Mouse (Mus musculus) embryonic facial prominence, embryonic 11.5 days (tissue): Measurements from ENCODE around the gene Mcu. TPM values are rescaled to one million over a fixed set of nuclear protein-coding genes. Genes with fewer than 3 reads are reported as not detected.

ENCODE experiments used
- ATAC-seq: fragments of 200-750 bp; cut with Nextera tagmentation; replicated peaks from 2 replicates; pipeline ENCODE4 v1.8.0; 2017; ENCODE audit warnings: low read depth; ENCODE audit not compliant: insufficient number of reproducible peaks, low FRiP score, low TSS enrichment
- DNase-seq: peaks from one replicate; pipeline ENCODE4 v3.0.0-alpha.2; 2015; ENCODE audit warnings: low spot score
- H3K27ac ChIP-seq: fragments of 300-500 bp; sonication (generic); replicated peaks from 2 replicates; pipeline ENCODE4 v1.5.1; 2014; ENCODE audit warnings: mild to moderate bottlenecking, low read depth, low read length, control low read depth
- H3K27me3 ChIP-seq: fragments of 300-500 bp; sonication (generic); 2 replicates; pipeline ENCODE4 v1.6.1; 2014; ENCODE audit warnings: mild to moderate bottlenecking, low read length, moderate library complexity, mixed read lengths; ENCODE audit not compliant: control insufficient read depth, insufficient read depth
- H3K36me3 ChIP-seq: fragments of 300-500 bp; sonication (generic); replicated peaks from 2 replicates; pipeline ENCODE4 v1.6.1; 2014; ENCODE audit warnings: low read depth, mild to moderate bottlenecking, low read length, moderate library complexity, mixed read lengths; ENCODE audit not compliant: control insufficient read depth, insufficient read depth
- H3K4me1 ChIP-seq: fragments of 300-500 bp; sonication (generic); 2 replicates; pipeline ENCODE4 v1.6.1; 2014; ENCODE audit warnings: low read length, mixed read lengths; ENCODE audit not compliant: control insufficient read depth, insufficient read depth
- H3K4me2 ChIP-seq: fragments of 300-500 bp; sonication (generic); 2 replicates; pipeline ENCODE4 v1.6.1; 2014; ENCODE audit warnings: low read depth, mild to moderate bottlenecking, control low read depth, low read length, moderate library complexity
- H3K4me3 ChIP-seq: fragments of 300-500 bp; sonication (generic); 2 replicates; pipeline ENCODE4 v1.5.1; 2014; ENCODE audit warnings: low read depth, low read length, control low read depth
- H3K9ac ChIP-seq: fragments of 300-500 bp; sonication (generic); replicated peaks from 2 replicates; pipeline ENCODE4 v1.6.1; 2014; ENCODE audit warnings: mild to moderate bottlenecking, control low read depth, low read length
- H3K9me3 ChIP-seq: fragments of 300-500 bp; sonication (generic); replicated peaks from 2 replicates; pipeline ENCODE4 v1.6.1; 2016; ENCODE audit warnings: mild to moderate bottlenecking, low read length, inconsistent platforms, mixed read lengths; ENCODE audit not compliant: control insufficient read depth
- WGBS: fragments of 180-500 bp; shearing (Covaris S2); extraction: QIAGEN DNeasy Blood & Tissue Kit; methylation state at CpG from one replicate; pipeline ENCODE4 v1.1.7; 2014; 5-methylcytosine and 5-hydroxymethylcytosine counted together
- polyA plus RNA-seq: library from polyadenylated mRNA; unstranded; fragments of >200 nt; fragmentation: Nextera tagmentation; extraction: Ambion mirVana; gene quantifications from 2 replicates; pipeline ENCODE4 v1.2.1, GENCODE M21; 2014

Gene Mcu
- polyA plus RNA-seq, 1 experiment from 2014 or later, result 25.3 TPM

DNA sequence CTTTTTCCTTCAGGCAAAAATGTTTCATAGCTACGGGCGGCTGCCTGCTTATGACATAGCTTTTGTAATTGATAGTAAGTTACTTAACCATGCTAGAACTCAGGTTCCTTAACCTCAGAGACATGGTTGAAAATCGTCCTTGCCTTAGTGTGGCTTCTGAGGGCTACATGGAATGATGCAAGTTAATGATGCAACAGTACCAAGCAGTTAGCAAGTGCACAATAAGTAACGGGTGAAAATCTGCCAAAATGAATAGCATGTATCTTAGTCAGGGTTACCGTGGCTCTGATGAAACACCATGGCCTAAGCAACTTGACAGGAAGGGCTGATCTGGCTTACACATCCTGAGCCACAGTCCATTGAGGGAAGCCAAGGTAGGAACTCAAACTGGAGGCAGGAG lies 51.9 kb downstream of the Mcu start:
- Histone ChIP-seq H3K27ac (no peak overlapping the region), H3K4me1 (no peaks in the 10 kb centered on the region), H3K27me3 (no peaks in the 10 kb centered on the region), H3K9me3 (no peaks in the 10 kb centered on the region), H3K4me3 (no peak overlapping the region), H3K36me3 (no peaks in the 10 kb centered on the region), H3K4me2 (no peak overlapping the region), H3K9ac (no peak overlapping the region)
- DNase-seq (no peak), ATAC-seq (no peak)
- 73% methylated on average over 5 of the region's 5 CpGs for WGBS

DNA sequence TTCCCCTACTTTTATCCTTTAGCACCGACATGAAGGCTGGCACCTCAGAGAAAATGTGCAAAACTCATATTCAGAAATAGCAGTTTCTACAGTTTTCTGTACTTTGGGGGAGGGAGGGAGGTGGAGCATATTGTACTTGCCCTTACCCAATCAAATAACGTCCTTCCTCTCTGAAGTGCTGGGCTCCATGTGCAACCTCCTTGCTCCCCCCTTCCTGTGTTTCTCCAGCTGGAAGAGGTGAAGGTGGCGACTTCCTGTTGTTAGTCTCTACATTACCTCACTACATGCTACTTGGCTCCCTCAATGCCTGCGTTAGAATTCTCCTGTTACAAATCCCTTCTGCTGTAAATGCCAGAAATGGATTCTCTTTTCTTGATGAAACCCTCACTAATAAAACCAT lies 54.0 kb downstream of the Mcu start:
- Histone ChIP-seq H3K9me3 (no peaks in the 10 kb centered on the region), H3K27ac (no peak overlapping the region), H3K36me3 (no peaks in the 10 kb centered on the region), H3K27me3 (no peaks in the 10 kb centered on the region), H3K4me1 (no peaks in the 10 kb centered on the region), H3K4me3 (no peak overlapping the region), H3K4me2 (no peak overlapping the region), H3K9ac (no peak overlapping the region)
- peak; percentile 63 for DNase-seq
- 58% methylated on average over 4 of the region's 4 CpGs for WGBS
- no peak for ATAC-seq

DNA sequence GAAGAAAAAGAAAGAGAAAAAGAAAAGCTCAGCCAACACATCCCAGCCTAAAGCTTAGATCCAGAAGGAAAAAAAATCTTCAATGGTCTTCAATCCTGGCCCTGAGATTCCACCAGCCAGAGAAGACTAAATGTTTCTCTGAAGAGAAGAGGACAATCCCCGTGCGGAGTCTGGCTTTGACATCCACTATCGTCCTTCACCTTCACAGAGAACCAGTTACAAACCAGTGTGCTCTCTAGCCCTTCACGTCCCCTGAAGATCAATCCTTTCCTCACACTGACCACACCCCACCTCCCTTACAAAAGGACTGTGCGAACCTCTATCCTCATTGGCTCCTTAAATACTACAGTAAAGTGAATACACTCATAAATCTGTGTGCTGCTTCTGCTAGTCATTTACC lies 56.4 kb downstream of the Mcu start:
- no peak for ATAC-seq
- Histone ChIP-seq H3K27me3 (no peaks in the 10 kb centered on the region), H3K9me3 (no peaks in the 10 kb centered on the region), H3K4me3 (no peak overlapping the region), H3K4me2 (no peak overlapping the region), H3K36me3 (no peaks in the 10 kb centered on the region), H3K9ac (no peak overlapping the region), H3K27ac (no peak overlapping the region), H3K4me1 (no peaks in the 10 kb centered on the region)
- WGBS, result 90% methylated on average over 5 of the region's 5 CpGs
- no peak for DNase-seq

DNA sequence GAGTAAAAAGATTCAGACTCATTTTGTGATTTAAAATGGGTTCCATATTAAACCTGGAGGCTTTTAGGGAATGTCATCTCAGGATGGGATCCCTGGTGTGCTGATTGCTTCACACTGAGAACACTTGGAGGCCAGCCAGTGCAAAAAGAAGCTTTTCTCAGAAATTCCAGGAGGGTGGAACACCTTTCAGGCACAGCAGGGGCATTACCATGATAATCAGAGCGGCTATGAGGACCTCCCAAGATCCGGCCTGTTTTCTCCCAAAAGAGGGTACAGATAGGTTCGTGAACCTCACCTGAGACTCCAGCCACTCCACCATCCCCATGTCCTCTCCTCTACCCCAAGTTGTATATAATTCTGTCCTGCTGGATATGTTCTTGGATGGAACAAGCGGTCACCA lies 57.9 kb downstream of the Mcu start:
- H3K4me1 ChIP-seq, result no peaks in the 10 kb centered on the region
- H3K27me3 ChIP-seq, result no peaks in the 10 kb centered on the region
- H3K36me3 ChIP-seq, result no peaks in the 10 kb centered on the region
- H3K9ac ChIP-seq, result no peak overlapping the region
- H3K4me3 ChIP-seq, result no peak overlapping the region
- DNase-seq, result no peak
- no peak overlapping the region for H3K4me2 ChIP-seq
- H3K27ac ChIP-seq, result no peak overlapping the region
- no peak for ATAC-seq
- H3K9me3 ChIP-seq, result no peaks in the 10 kb centered on the region
- WGBS, result 75% methylated on average over 4 of the region's 4 CpGs

DNA sequence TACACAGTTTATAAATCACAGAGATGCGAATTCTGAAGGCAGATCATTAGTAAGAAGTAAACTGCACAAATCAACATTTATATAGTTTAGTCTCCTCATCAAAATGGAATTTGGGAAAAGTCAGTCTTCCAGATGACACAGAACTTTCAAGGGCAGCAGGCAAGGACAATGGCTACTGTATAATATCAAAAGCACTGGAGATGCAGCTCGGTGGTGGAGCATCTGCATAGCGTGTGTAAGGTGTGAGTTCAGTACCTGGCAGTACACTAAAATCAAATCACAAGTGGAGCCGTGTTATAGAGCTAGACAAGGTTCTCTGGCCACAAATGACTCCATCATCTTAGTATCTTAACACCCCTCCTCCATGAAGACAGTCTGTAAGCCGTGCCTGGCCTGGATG lies 58.3 kb downstream of the Mcu start:
- Histone ChIP-seq H3K9ac (no peak overlapping the region), H3K4me1 (no peaks in the 10 kb centered on the region)
- no peak for ATAC-seq

DNA sequence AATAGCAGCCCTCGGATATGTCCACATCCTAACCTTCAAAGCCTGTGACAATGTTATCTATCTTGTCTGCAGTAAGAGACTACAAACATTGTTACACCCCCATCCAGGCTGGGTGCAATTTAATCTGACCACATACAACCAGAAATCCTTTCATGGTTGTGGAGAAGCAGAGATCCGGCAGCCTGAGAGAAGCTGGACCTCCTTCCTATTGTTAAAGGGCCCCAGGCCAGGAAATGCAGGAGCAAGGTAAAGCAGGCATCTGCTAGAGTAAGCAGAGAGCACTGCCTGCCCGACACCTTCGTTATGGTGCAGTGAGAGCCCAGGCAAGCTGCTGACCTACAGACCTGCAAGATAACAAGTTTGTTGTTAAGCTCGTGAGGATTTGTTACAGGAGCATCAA lies 60.0 kb downstream of the Mcu start:
- no peaks in the 10 kb centered on the region for H3K4me1 ChIP-seq
- no peaks in the 10 kb centered on the region for H3K36me3 ChIP-seq
- no peak overlapping the region for H3K9ac ChIP-seq
- no peak overlapping the region for H3K4me2 ChIP-seq
- H3K4me3 ChIP-seq, result no peak overlapping the region
- whole genome bisulfite sequencing, result 37% methylated on average over 5 of the region's 5 CpGs
- H3K27ac ChIP-seq, result no peak overlapping the region
- H3K9me3 ChIP-seq, result no peaks in the 10 kb centered on the region
- DNase-seq (no peak), ATAC-seq (no peak)
- no peaks in the 10 kb centered on the region for H3K27me3 ChIP-seq

More for the DNA sequence above, 58.3 kb downstream of the Mcu start:
- no peak overlapping the region for H3K4me2 ChIP-seq
- no peak for DNase-seq
- WGBS, result 86% methylated on average over 5 of the region's 5 CpGs
- no peak overlapping the region for H3K4me3 ChIP-seq
- no peaks in the 10 kb centered on the region for H3K9me3 ChIP-seq
- H3K27me3 ChIP-seq, result no peaks in the 10 kb centered on the region
- H3K36me3 ChIP-seq, result no peaks in the 10 kb centered on the region
- H3K27ac ChIP-seq, result no peak overlapping the region

DNA sequence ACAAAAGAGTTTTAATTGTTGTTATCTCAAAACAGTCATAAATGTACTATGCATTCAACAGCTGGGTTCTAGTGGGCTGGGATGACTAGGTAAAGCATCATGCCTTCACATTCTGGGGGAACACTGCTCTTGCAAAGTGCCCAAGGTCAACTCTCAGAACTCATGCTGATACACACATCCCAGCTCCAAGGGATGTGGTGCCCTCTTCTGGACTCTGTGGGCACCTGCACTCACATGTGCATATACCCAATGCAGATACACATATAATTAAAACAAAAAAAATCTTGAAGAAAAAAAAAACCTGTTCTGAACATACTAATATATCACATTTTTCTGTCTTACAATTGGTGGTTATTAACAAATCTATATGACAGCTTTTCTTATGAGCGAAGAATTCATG lies 62.2 kb downstream of the Mcu start:
- WGBS, result 95% methylated on average over 1 of the region's 1 CpGs
- H3K27me3 ChIP-seq, result no peaks in the 10 kb centered on the region
- H3K27ac ChIP-seq, result no peak overlapping the region
- DNase-seq, result no peak
- no peak overlapping the region for H3K4me3 ChIP-seq
- no peaks in the 10 kb centered on the region for H3K9me3 ChIP-seq
- H3K4me2 ChIP-seq, result no peak overlapping the region
- H3K36me3 ChIP-seq, result no peaks in the 10 kb centered on the region
- ATAC-seq, result no peak
- H3K4me1 ChIP-seq, result no peaks in the 10 kb centered on the region
- no peak overlapping the region for H3K9ac ChIP-seq

DNA sequence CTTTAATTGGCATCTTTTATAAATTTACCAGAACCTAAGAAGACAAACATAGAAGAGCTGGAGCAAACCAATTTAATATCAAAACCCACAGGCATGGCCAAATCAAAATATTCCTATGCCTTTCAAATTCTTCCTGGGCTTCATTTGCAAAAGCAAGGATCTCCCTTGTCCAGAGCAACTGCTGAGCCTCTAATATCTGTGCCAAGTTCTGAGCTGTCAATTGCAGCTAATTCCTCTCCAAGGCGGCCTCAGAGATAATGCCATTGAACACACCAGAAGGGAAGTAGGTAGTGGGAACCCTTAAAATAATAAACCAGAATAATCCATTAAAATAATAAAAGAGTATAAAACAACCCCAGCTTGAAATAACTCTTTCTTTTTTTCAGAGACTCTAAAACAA lies 64.0 kb downstream of the Mcu start:
- 71% methylated on average over 1 of the region's 1 CpGs for WGBS
- H3K9me3 ChIP-seq, result no peaks in the 10 kb centered on the region
- no peak overlapping the region for H3K27ac ChIP-seq
- no peaks in the 10 kb centered on the region for H3K4me1 ChIP-seq
- H3K4me2 ChIP-seq, result no peak overlapping the region
- no peak for DNase-seq
- ATAC-seq, result no peak
- H3K27me3 ChIP-seq, result no peaks in the 10 kb centered on the region
- H3K36me3 ChIP-seq, result no peaks in the 10 kb centered on the region
- no peak overlapping the region for H3K9ac ChIP-seq
- no peak overlapping the region for H3K4me3 ChIP-seq
